Mouse (Mus musculus) cerebellum, adult 2 months (tissue): ENCODE data around the gene Fgfr2. TPM values are rescaled to one million over a fixed set of nuclear protein-coding genes. Genes with fewer than 3 reads are reported as not detected.

ENCODE experiments used
- DNase-seq, 2 experiments: peaks; one replicate each; pipeline ENCODE4 v3.0.0; 2021
- H3K27ac ChIP-seq: fragments of 200-500 bp; 2 replicates; pipeline ENCODE4 v1.5.1; 2012; ENCODE audit warnings: low read length, control low read depth, inconsistent platforms; ENCODE audit not compliant: insufficient read depth
- H3K27me3 ChIP-seq: fragments of 200-500 bp; 2 replicates; pipeline ENCODE4 v1.6.1; 2012; ENCODE audit warnings: inconsistent platforms, mild to moderate bottlenecking, low read length, moderate library complexity; ENCODE audit not compliant: control insufficient read depth, insufficient read depth
- H3K4me1 ChIP-seq: fragments of 200-500 bp; 2 replicates; pipeline ENCODE4 v1.6.1; 2011; ENCODE audit warnings: low read length; ENCODE audit not compliant: control insufficient read depth, insufficient read depth
- H3K4me3 ChIP-seq: fragments of 200-500 bp; replicated peaks from 2 replicates; pipeline ENCODE3; 2011; ENCODE audit warnings: mild to moderate bottlenecking, low read depth, low read length, control low read depth; ENCODE audit not compliant: insufficient read depth
- CTCF ChIP-seq: fragments of 200-500 bp; IDR thresholded peaks from 2 replicates; pipeline ENCODE4 v1.5.1; 2011; ENCODE audit warnings: low read depth, mild to moderate bottlenecking, control low read depth, low read length, moderate library complexity, borderline replicate concordance; ENCODE audit not compliant: insufficient read depth
- POLR2A ChIP-seq: fragments of 200-500 bp; IDR thresholded peaks from 2 replicates; pipeline ENCODE4 v1.6.1; 2011; ENCODE audit warnings: low read length, control low read depth, borderline replicate concordance; ENCODE audit not compliant: insufficient read depth
- WGBS: fragments of 180-500 bp; shearing (Covaris S2); methylation state at CpG from one replicate; pipeline ENCODE4 v1.1.7; 2018; 5-methylcytosine and 5-hydroxymethylcytosine counted together
- polyA plus RNA-seq: library from polyadenylated mRNA; depleted of rRNA; stranded (reverse); fragments of >200 nt; gene quantifications from 2 replicates; pipeline ENCODE4 v1.2.3, GENCODE M21; 2012

The Fgfr2 gene
- polyA plus RNA-seq, 1 experiment, result 95.3 TPM

- no peak for DNase-seq
- Histone ChIP-seq H3K4me3 (peak overlapping the region; percentile 79), H3K27me3 (no peaks in the 10 kb centered on the region), H3K4me1 (peaks cover 6% of the 10 kb centered on the region; the same call in 1 of the 2 replicates), H3K27ac (peak overlapping the region; percentile 87)
- 9% methylated on average over 13 of the region's 13 CpGs for whole genome bisulfite sequencing
- no peak for TF ChIP-seq POLR2A
- no peak for TF ChIP-seq CTCF
These were observed 2256.5 kb downstream of the Fgfr2 start for GRCm38 (mm10) chr7:130866640-130867039.

GRCm38 (mm10) chr7:130865613-130866591 is 2257.2 kb downstream of the Fgfr2 start, which contains the start of gene Plekha1:
Gene Plekha1, plus strand, starts transcription at chr7:130865756.
- Histone ChIP-seq H3K4me1 (peaks cover 6% of the 10 kb centered on the region; the same call in 1 of the 2 replicates), H3K4me3 (peak within 1 kb of the TSS; percentile 79), H3K27me3 (no peaks in the 10 kb centered on the region), H3K27ac (peak within 1 kb of the TSS; percentile 87)
- under 1% methylated on average over 104 of the region's 114 CpGs for WGBS
- TF ChIP-seq POLR2A, result peak; percentile 74
- no peak for TF ChIP-seq CTCF
- DNase-seq, result peak; percentile 98 to 100

- no peaks in the 10 kb centered on the region for H3K27me3 ChIP-seq
- no peak overlapping the region for H3K4me3 ChIP-seq
- peak in 1 of 2 experiments; percentile 38 for DNase-seq
- H3K27ac ChIP-seq, result no peak overlapping the region
- 77% methylated on average over 7 of the region's 7 CpGs for WGBS
- TF ChIP-seq CTCF (no peak), POLR2A (no peak)
- peaks cover 5% of the 10 kb centered on the region for H3K4me1 ChIP-seq
These were observed 2258.4 kb downstream of the Fgfr2 start for GRCm38 (mm10) chr7:130864711-130865110.

GRCm38 (mm10) chr7:130862501-130862900 is 2260.6 kb downstream of the Fgfr2 start:
- DNase-seq, result no peak
- TF ChIP-seq POLR2A, result no peak
- no peak for TF ChIP-seq CTCF
- Histone ChIP-seq H3K27ac (no peak overlapping the region), H3K27me3 (no peaks in the 10 kb centered on the region), H3K4me1 (peaks cover 3% of the 10 kb centered on the region; the same call in 1 of the 2 replicates), H3K4me3 (no peak overlapping the region)
- WGBS, result 32% methylated on average over 1 of the region's 1 CpGs

GRCm38 (mm10) chr7:130860721-130861142 is 2262.4 kb downstream of the Fgfr2 start:
- no peaks in the 10 kb centered on the region for H3K27me3 ChIP-seq
- TF ChIP-seq CTCF (no peak), POLR2A (no peak)
- 40% methylated on average over 11 of the region's 11 CpGs for WGBS
- no peak overlapping the region for H3K4me3 ChIP-seq
- no peak for DNase-seq
- peaks cover 7% of the 10 kb centered on the region for H3K4me1 ChIP-seq
- no peak overlapping the region for H3K27ac ChIP-seq

GRCm38 (mm10) chr7:130859926-130860325 is 2263.2 kb downstream of the Fgfr2 start:
- Histone ChIP-seq H3K4me1 (peaks cover 15% of the 10 kb centered on the region), H3K27me3 (no peaks in the 10 kb centered on the region), H3K4me3 (no peak overlapping the region), H3K27ac (no peak overlapping the region)
- TF ChIP-seq CTCF (no peak), POLR2A (no peak)
- WGBS, result 56% methylated on average over 5 of the region's 5 CpGs
- no peak for DNase-seq

GRCm38 (mm10) chr7:130857973-130858372 is 2265.2 kb downstream of the Fgfr2 start:
- 76% methylated on average over 6 of the region's 6 CpGs for WGBS
- TF ChIP-seq POLR2A (no peak), CTCF (no peak)
- H3K4me1 ChIP-seq, result peaks cover 16% of the 10 kb centered on the region
- H3K27ac ChIP-seq, result no peak overlapping the region
- no peak for DNase-seq
- no peak overlapping the region for H3K4me3 ChIP-seq
- no peaks in the 10 kb centered on the region for H3K27me3 ChIP-seq
